38 mouse cellular contexts compared by ENCODE assay signal in genomic region chr9:51031603-51032002, GRCm38 (mm10). TPM values are rescaled to one million over a fixed set of nuclear protein-coding genes. Genes with fewer than 3 reads are reported as not detected.
"Had no signal": no experiment of that assay in that cellular context is flagged by ENCODE, and none has a peak within 500 bp of the region (broad histone marks: within the 10 kb centered on the region; RNA-seq: fewer than 3 reads in every experiment).

No protein-coding gene starts in this region.

- H3K4me1 ChIP-seq: hindbrain, embryonic 10.5 days; hindbrain, embryonic 12.5 days; intestine, embryonic 15.5 days; liver, embryonic 13.5 days; liver, embryonic 15.5 days had no signal

- H3K27ac ChIP-seq: gastrocnemius, adult 2 months; hindbrain, embryonic 10.5 days; hindbrain, embryonic 12.5 days; hindbrain, embryonic 14.5 days; intestine, embryonic 15.5 days; layer of hippocampus, adult 2 months; left cerebral cortex, adult 2 months; limb, embryonic 10.5 days; limb, embryonic 12.5 days; liver, embryonic 13.5 days; liver, embryonic 15.5 days had no signal

- H3K36me3 ChIP-seq: hindbrain, embryonic 10.5 days; hindbrain, embryonic 12.5 days; intestine, embryonic 15.5 days; limb, embryonic 10.5 days; limb, embryonic 12.5 days; liver, embryonic 13.5 days; liver, embryonic 15.5 days had no signal

- H3K9me3 ChIP-seq: hindbrain, embryonic 10.5 days; hindbrain, embryonic 12.5 days; intestine, embryonic 15.5 days; limb, embryonic 10.5 days; limb, embryonic 12.5 days; liver, embryonic 13.5 days; liver, embryonic 15.5 days had no signal

- H3K4me2 ChIP-seq: heart, embryonic 11.5 days; hindbrain, embryonic 12.5 days; hindbrain, embryonic 14.5 days; intestine, embryonic 15.5 days; limb, embryonic 12.5 days; liver, embryonic 11.5 days; liver, embryonic 13.5 days; liver, embryonic 15.5 days had no signal

- H3K9ac ChIP-seq: hindbrain, embryonic 12.5 days; hindbrain, embryonic 14.5 days; intestine, embryonic 15.5 days; limb, embryonic 12.5 days; liver, embryonic 13.5 days; liver, embryonic 15.5 days had no signal

- ATAC-seq: hindbrain, embryonic 16.5 days; inflammation-experienced regulatory T-cells, adult 6 months; intestine, embryonic 15.5 days; intestine, postnatal 0 days had no signal

- H3K4me3 ChIP-seq: gastrocnemius, adult 2 months; hindbrain, embryonic 10.5 days; hindbrain, embryonic 12.5 days; intestine, embryonic 15.5 days; layer of hippocampus, adult 2 months; left cerebral cortex, adult 2 months; limb, embryonic 10.5 days; limb, embryonic 12.5 days; liver, embryonic 13.5 days; liver, embryonic 15.5 days had no signal

- DNase-seq: gastrocnemius, adult 2 months; gastrocnemius, postnatal 10 days; gastrocnemius, postnatal 25 days; heart, postnatal 10 days; heart, postnatal 4 days; kidney, adult 18-20 months; kidney, adult 8-10 months; kidney, postnatal 10 days; kidney, postnatal 25 days; kidney, postnatal 4 days; liver; liver, embryonic 13.5 days had no signal

- H3K27me3 ChIP-seq: hindbrain, embryonic 12.5 days; intestine, embryonic 15.5 days; liver, embryonic 13.5 days; liver, embryonic 15.5 days had no signal

RNA-seq across cellular contexts. Expression of gene Btg4, which starts 29.1 kb away (rescaled TPM):
- total RNA-seq: gastrocnemius, adult 2 months; gastrocnemius, postnatal 10 days; gastrocnemius, postnatal 25 days; gastrocnemius, postnatal 4 days; granulocyte monocyte progenitor cell, adult 5-6 weeks; heart, adult 8-10 months; heart, postnatal 10 days; heart, postnatal 4 days; layer of hippocampus, adult 2 months; layer of hippocampus, postnatal 10 days; layer of hippocampus, postnatal 25 days; left cerebral cortex, adult 2 months; left cerebral cortex, postnatal 14 days; left cerebral cortex, postnatal 36 days had no signal
- polyA plus RNA-seq: frontal cortex, adult 2 months; heart, embryonic 11.5 days; heart, embryonic 14.5 days; hindbrain, embryonic 10.5 days; hindbrain, embryonic 12.5 days; hindbrain, embryonic 14.5 days; hindbrain, embryonic 16.5 days; intestine, embryonic 15.5 days; intestine, postnatal 0 days; kidney, embryonic 14.5 days; kidney, embryonic 16.5 days; limb, embryonic 10.5 days; limb, embryonic 12.5 days; limb, embryonic 14.5 days; liver, embryonic 11.5 days; liver, embryonic 13.5 days; liver, embryonic 15.5 days had no signal

RNA-seq across cellular contexts. Expression of gene Layn, which starts 45.3 kb away (rescaled TPM):
- polyA plus RNA-seq: inflammation-experienced regulatory T-cells, adult 6 months had no signal
